Mouse (Mus musculus): ENCODE results near the gene Mtg2. TPM values are rescaled to one million over a fixed set of nuclear protein-coding genes. Genes with fewer than 3 reads are reported as not detected.
A peak's percentile ranks its signal among the peaks of the same experiment; 100 is the strongest.

Gene Mtg2
- polyA plus RNA-seq, 1 experiment from 2014 or later, result 30.2 TPM

DNA sequence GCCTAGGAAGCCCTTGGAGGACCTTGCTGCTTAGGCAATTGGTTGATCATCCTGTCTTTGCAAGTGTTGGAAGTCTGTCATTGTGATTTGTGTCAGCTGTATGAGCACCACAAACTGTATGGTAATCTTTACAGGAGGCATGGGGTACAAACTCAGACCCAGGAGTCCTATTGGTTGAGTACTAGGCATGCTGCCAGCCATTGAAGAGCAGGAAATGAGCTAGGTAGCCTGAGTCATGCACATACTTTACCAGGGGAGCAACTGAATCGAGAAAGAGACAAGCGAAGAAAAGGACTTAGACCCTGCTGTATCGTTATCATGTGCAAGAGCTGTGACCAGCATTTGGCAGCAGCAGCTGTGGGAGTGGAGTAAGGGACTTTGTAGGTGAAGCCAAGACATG, 37.5 kb upstream of the Mtg2 start:
- Histone ChIP-seq H3K4me3 (ENCODE audit: low read length) (no peak overlapping the region), H3K4me1 (ENCODE audit: control insufficient read depth, insufficient read depth, low read length) (peaks cover 12% of the 10 kb centered on the region), H3K9ac (ENCODE audit: low read length) (no peak overlapping the region), H3K4me2 (ENCODE audit: low read depth, low read length) (no peak overlapping the region), H3K9me3 (replicated peaks; ENCODE audit: control insufficient read depth, low read length) (no peaks in the 10 kb centered on the region), H3K36me3 (ENCODE audit: control insufficient read depth, insufficient read depth) (peaks cover 71% of the 10 kb centered on the region), H3K27ac (ENCODE audit: low read length) (no peak overlapping the region), H3K27me3 (ENCODE audit: control insufficient read depth, insufficient read depth, low read length) (no peaks in the 10 kb centered on the region)
- 39% methylated on average over 3 of the region's 3 CpGs for WGBS
- ATAC-seq (replicated peaks; ENCODE audit: extremely low read depth, insufficient read depth, low FRiP score), result no peak

- WGBS, result 49% methylated on average over 3 of the region's 3 CpGs
- peaks cover 77% of the 10 kb centered on the region for H3K36me3 ChIP-seq (ENCODE audit: control insufficient read depth, insufficient read depth)
- no peaks in the 10 kb centered on the region for H3K27me3 ChIP-seq (ENCODE audit: control insufficient read depth, insufficient read depth, low read length)
- no peak overlapping the region for H3K4me2 ChIP-seq (ENCODE audit: low read depth, low read length)
- peaks cover 5% of the 10 kb centered on the region; the same call in 1 of the 2 replicates for H3K4me1 ChIP-seq (ENCODE audit: control insufficient read depth, insufficient read depth, low read length)
- no peaks in the 10 kb centered on the region for H3K9me3 ChIP-seq (replicated peaks; ENCODE audit: control insufficient read depth, low read length)
- H3K27ac ChIP-seq (ENCODE audit: low read length), result no peak overlapping the region
- no peak overlapping the region for H3K9ac ChIP-seq (ENCODE audit: low read length)
- H3K4me3 ChIP-seq (ENCODE audit: low read length), result no peak overlapping the region
- ATAC-seq (replicated peaks; ENCODE audit: extremely low read depth, insufficient read depth, low FRiP score), result no peak
Observed at GRCm38 (mm10) chr2:180033956-180034355, 36.4 kb upstream of the Mtg2 start.

- Histone ChIP-seq H3K9ac (ENCODE audit: low read length) (no peak overlapping the region), H3K4me1 (ENCODE audit: control insufficient read depth, insufficient read depth, low read length) (peaks cover 5% of the 10 kb centered on the region; the same call in 1 of the 2 replicates), H3K4me3 (ENCODE audit: low read length) (no peak overlapping the region), H3K9me3 (replicated peaks; ENCODE audit: control insufficient read depth, low read length) (no peaks in the 10 kb centered on the region), H3K4me2 (ENCODE audit: low read depth, low read length) (no peak overlapping the region), H3K27me3 (ENCODE audit: control insufficient read depth, insufficient read depth, low read length) (no peaks in the 10 kb centered on the region), H3K27ac (ENCODE audit: low read length) (no peak overlapping the region), H3K36me3 (ENCODE audit: control insufficient read depth, insufficient read depth) (peaks cover 74% of the 10 kb centered on the region)
- WGBS, result 56% methylated on average over 5 of the region's 5 CpGs
- ATAC-seq (replicated peaks; ENCODE audit: extremely low read depth, insufficient read depth, low FRiP score), result no peak
Observed at GRCm38 (mm10) chr2:180034753-180035152, 35.6 kb upstream of the Mtg2 start.

DNA sequence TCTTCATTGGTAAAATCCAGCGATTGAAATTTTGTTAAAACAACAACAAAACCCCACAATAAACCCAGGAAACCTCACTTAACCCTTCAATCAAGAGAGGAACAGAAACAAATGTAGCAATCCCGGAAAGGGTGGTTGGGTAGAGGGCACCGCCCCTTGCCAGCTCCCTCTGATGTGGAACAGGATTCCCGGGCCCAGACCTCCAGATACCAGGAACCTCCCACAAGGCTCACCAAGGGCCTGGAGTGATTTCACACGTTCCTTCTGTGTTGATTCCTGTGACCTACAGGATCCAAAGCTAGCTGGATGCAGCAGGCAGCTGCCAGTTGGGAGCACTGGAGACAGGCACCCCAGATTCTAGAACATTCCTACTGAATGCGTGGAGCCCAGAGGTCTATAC, 30.0 kb upstream of the Mtg2 start:
- H3K27ac ChIP-seq (ENCODE audit: low read length), result no peak overlapping the region
- no peak overlapping the region for H3K4me3 ChIP-seq (ENCODE audit: low read length)
- no peak for ATAC-seq (replicated peaks; ENCODE audit: extremely low read depth, insufficient read depth, low FRiP score)
- H3K9me3 ChIP-seq (replicated peaks; ENCODE audit: control insufficient read depth, low read length), result no peaks in the 10 kb centered on the region
- peaks cover 23% of the 10 kb centered on the region for H3K4me1 ChIP-seq (ENCODE audit: control insufficient read depth, insufficient read depth, low read length)
- H3K27me3 ChIP-seq (ENCODE audit: control insufficient read depth, insufficient read depth, low read length), result no peaks in the 10 kb centered on the region
- no peak overlapping the region; the same call in 1 of the 2 replicates for H3K9ac ChIP-seq (ENCODE audit: low read length)
- 43% methylated on average over 6 of the region's 6 CpGs for WGBS
- peak overlapping the region; percentile 23; the same call in 1 of the 2 replicates for H3K4me2 ChIP-seq (ENCODE audit: low read depth, low read length)
- H3K36me3 ChIP-seq (ENCODE audit: control insufficient read depth, insufficient read depth), result peaks cover 32% of the 10 kb centered on the region

- Histone ChIP-seq H3K36me3 (ENCODE audit: control insufficient read depth, insufficient read depth) (peaks cover 21% of the 10 kb centered on the region), H3K9ac (ENCODE audit: low read length) (peak overlapping the region; percentile 95), H3K4me1 (ENCODE audit: control insufficient read depth, insufficient read depth, low read length) (peaks cover 23% of the 10 kb centered on the region), H3K27me3 (ENCODE audit: control insufficient read depth, insufficient read depth, low read length) (no peaks in the 10 kb centered on the region), H3K4me3 (ENCODE audit: low read length) (peak overlapping the region; percentile 97), H3K9me3 (replicated peaks; ENCODE audit: control insufficient read depth, low read length) (no peaks in the 10 kb centered on the region), H3K4me2 (ENCODE audit: low read depth, low read length) (peak overlapping the region; percentile 79), H3K27ac (ENCODE audit: low read length) (peak overlapping the region; percentile 92)
- WGBS, result under 1% methylated on average over 66 of the region's 66 CpGs
- ATAC-seq (replicated peaks; ENCODE audit: extremely low read depth, insufficient read depth, low FRiP score), result peak; percentile 34
Observed at GRCm38 (mm10) chr2:180041577-180042255, 28.7 kb upstream of the Mtg2 start.

DNA sequence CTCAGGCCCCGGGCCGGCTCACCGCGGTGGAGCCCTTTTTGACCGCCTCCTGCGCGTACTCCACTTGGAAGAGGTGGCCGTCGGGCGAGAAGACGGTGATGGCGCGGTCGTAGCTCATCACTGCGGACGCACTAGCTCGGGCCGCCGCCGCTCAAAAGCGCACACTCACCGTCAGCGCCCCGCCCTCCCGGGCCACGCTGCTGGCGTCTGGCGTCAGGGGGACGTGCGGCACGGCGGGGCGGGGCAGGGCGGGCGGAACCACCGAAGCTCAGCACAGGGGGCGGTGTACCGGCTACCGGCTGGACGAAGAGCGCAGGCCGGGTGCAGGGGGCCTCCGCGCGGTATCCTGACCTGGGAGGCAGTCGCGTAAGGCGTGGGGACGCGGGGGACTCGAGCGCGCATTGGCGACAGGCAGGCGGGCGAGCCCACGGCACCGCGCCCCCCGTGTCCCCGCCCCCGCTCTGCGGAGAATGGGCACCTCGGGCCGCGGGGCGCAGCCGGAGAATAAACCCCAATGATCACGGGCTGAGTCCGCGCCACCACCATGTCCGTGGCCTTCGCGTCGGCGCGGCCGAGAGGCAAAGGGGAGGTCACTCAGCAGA, 28.0 kb upstream of the Mtg2 start, which contains the start of the genes Psma7 and Ss18l1:
Psma7 (minus strand) TSS at position 178 of the 602 bp plus-strand sequence.
Ss18l1 (plus strand) TSS at position 254 of the 602 bp plus-strand sequence.
- ATAC-seq (replicated peaks; ENCODE audit: extremely low read depth, insufficient read depth, low FRiP score), result peak; percentile 94
- H3K27ac ChIP-seq (ENCODE audit: low read length), result peak within 1 kb of the TSS; percentile 92
- H3K36me3 ChIP-seq (ENCODE audit: control insufficient read depth, insufficient read depth), result peaks cover 17% of the 10 kb centered on the region
- no peaks in the 10 kb centered on the region for H3K9me3 ChIP-seq (replicated peaks; ENCODE audit: control insufficient read depth, low read length)
- H3K4me1 ChIP-seq (ENCODE audit: control insufficient read depth, insufficient read depth, low read length), result peaks cover 23% of the 10 kb centered on the region
- under 1% methylated on average over 73 of the region's 78 CpGs for WGBS
- H3K4me3 ChIP-seq (ENCODE audit: low read length), result peak within 1 kb of the TSS; percentile 97
- H3K27me3 ChIP-seq (ENCODE audit: control insufficient read depth, insufficient read depth, low read length), result no peaks in the 10 kb centered on the region
- H3K9ac ChIP-seq (ENCODE audit: low read length), result peak within 1 kb of the TSS; percentile 95
- peak within 1 kb of the TSS; percentile 80 for H3K4me2 ChIP-seq (ENCODE audit: low read depth, low read length)

DNA sequence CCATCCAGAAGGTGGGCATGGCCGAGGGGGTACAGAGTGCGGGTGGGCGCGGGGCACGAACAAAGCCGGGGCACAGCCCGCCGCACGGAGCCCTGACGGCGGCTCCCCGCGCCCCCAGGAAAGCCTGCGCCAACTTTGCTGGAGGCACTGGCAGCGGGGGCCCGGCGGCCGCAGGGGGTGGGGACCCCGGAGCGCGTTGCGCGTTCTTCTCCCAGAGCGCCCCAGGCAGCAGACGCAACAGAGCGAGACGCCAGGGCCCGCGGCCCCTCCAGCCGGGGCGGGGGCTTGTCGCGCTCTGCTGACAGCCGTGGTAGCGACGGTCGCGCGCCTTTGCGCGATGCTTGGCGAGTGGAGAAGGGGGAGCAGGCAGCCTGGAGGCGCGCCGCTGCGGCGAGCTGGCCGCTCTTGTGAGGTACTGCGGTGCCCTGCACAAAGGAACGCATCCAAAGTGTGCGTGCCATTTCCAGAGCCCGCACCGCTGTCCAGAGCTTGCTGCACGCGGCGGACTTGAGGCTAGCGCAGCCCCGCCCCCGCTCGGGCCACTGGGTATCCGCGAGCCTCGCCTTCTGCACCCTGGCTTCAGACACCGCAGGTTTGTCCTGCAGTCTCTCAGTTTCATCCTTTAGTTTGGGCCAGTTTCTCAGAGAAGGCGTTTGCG, 27.4 kb upstream of the Mtg2 start:
- peaks cover 23% of the 10 kb centered on the region for H3K4me1 ChIP-seq (ENCODE audit: control insufficient read depth, insufficient read depth, low read length)
- WGBS, result under 1% methylated on average over 62 of the region's 66 CpGs
- peak overlapping the region; percentile 92 for H3K27ac ChIP-seq (ENCODE audit: low read length)
- peak overlapping the region; percentile 95 for H3K9ac ChIP-seq (ENCODE audit: low read length)
- peak; percentile 59 for ATAC-seq (replicated peaks; ENCODE audit: extremely low read depth, insufficient read depth, low FRiP score)
- H3K9me3 ChIP-seq (replicated peaks; ENCODE audit: control insufficient read depth, low read length), result no peaks in the 10 kb centered on the region
- H3K27me3 ChIP-seq (ENCODE audit: control insufficient read depth, insufficient read depth, low read length), result no peaks in the 10 kb centered on the region
- peak overlapping the region; percentile 97 for H3K4me3 ChIP-seq (ENCODE audit: low read length)
- H3K4me2 ChIP-seq (ENCODE audit: low read depth, low read length), result peak overlapping the region; percentile 80
- peaks cover 11% of the 10 kb centered on the region for H3K36me3 ChIP-seq (ENCODE audit: control insufficient read depth, insufficient read depth)

DNA sequence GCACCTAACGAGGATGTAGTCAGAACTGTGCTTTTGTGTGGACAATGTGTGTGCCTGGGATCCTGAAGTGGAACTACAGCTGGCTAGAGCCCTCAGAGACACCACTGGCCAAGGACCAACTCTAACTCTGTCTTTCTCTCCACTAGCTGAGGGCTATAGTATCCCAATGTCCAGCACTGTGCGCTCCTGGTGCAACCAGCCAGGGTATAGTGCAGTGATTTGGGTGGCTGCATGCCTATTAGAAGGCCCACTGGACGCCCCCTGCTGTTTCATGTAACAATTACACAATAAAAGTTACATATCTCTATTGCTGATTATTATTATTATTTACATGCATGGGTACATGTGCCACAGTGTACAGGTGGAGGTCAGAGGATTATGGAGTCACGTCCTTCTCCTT, 25.1 kb upstream of the Mtg2 start:
- Histone ChIP-seq H3K27me3 (ENCODE audit: control insufficient read depth, insufficient read depth, low read length) (no peaks in the 10 kb centered on the region), H3K4me1 (ENCODE audit: control insufficient read depth, insufficient read depth, low read length) (peaks cover 20% of the 10 kb centered on the region), H3K9ac (ENCODE audit: low read length) (no peak overlapping the region), H3K4me3 (ENCODE audit: low read length) (no peak overlapping the region), H3K9me3 (replicated peaks; ENCODE audit: control insufficient read depth, low read length) (no peaks in the 10 kb centered on the region), H3K36me3 (ENCODE audit: control insufficient read depth, insufficient read depth) (no peaks in the 10 kb centered on the region), H3K4me2 (ENCODE audit: low read depth, low read length) (no peak overlapping the region), H3K27ac (ENCODE audit: low read length) (no peak overlapping the region)
- 44% methylated on average over 4 of the region's 4 CpGs for WGBS
- ATAC-seq (replicated peaks; ENCODE audit: extremely low read depth, insufficient read depth, low FRiP score), result no peak

GRCm38 (mm10) chr2:180047580-180047979, 22.8 kb upstream of the Mtg2 start:
- Histone ChIP-seq H3K9me3 (replicated peaks; ENCODE audit: control insufficient read depth, low read length) (no peaks in the 10 kb centered on the region), H3K4me3 (ENCODE audit: low read length) (no peak overlapping the region), H3K36me3 (ENCODE audit: control insufficient read depth, insufficient read depth) (no peaks in the 10 kb centered on the region), H3K4me1 (ENCODE audit: control insufficient read depth, insufficient read depth, low read length) (peaks cover 8% of the 10 kb centered on the region; the same call in 1 of the 2 replicates), H3K9ac (ENCODE audit: low read length) (no peak overlapping the region), H3K27me3 (ENCODE audit: control insufficient read depth, insufficient read depth, low read length) (no peaks in the 10 kb centered on the region), H3K4me2 (ENCODE audit: low read depth, low read length) (no peak overlapping the region), H3K27ac (ENCODE audit: low read length) (no peak overlapping the region)
- no peak for ATAC-seq (replicated peaks; ENCODE audit: extremely low read depth, insufficient read depth, low FRiP score)
- 78% methylated on average over 3 of the region's 3 CpGs for WGBS

All from heart, embryonic 16.5 days (tissue).